Mouse (Mus musculus) MEL (cell line): ENCODE data around the gene Runx1. TPM values are rescaled to one million over a fixed set of nuclear protein-coding genes. Genes with fewer than 3 reads are reported as not detected.

Experiments used
- DNase-seq: peaks from one replicate; pipeline ENCODE4 v3.0.0; 2011; ENCODE audit warnings: low read depth, low spot score
- H3K27ac ChIP-seq: 2 replicates; pipeline ENCODE4 v1.5.1; 2012; ENCODE audit warnings: low read depth, mild to moderate bottlenecking, control low read depth, low read length, moderate library complexity; ENCODE audit not compliant: control insufficient read depth
- H3K27me3 ChIP-seq, 2 experiments: fragments of 150-350 bp in 1 of 2; sonication (generic) in 1 of 2; 2 replicates each; pipeline ENCODE4 v1.6.1; 2012; ENCODE audit warnings: low read length in 2 of 2, mild to moderate bottlenecking in 2 of 2, improper control_type of control experiment in 1 of 2, moderate library complexity in 1 of 2; ENCODE audit not compliant: insufficient read depth in 2 of 2, control insufficient read depth in 1 of 2
- H3K36me3 ChIP-seq, 2 experiments: 2 replicates each; pipeline ENCODE4 v1.6.1; 2012 to 2014; ENCODE audit warnings: low read length in 2 of 2, improper control_type of control experiment in 1 of 2, inconsistent platforms in 1 of 2, mild to moderate bottlenecking in 1 of 2; ENCODE audit not compliant: insufficient read depth in 2 of 2, control insufficient read depth in 1 of 2
- H3K4me1 ChIP-seq, 2 experiments: fragments of 150-350 bp in 1 of 2; sonication (generic) in 1 of 2; 2 replicates each; pipeline ENCODE4 v1.6.1; 2012; ENCODE audit warnings: low read length in 2 of 2, improper control_type of control experiment in 1 of 2, mild to moderate bottlenecking in 1 of 2; ENCODE audit not compliant: insufficient read depth in 2 of 2, control insufficient read depth in 1 of 2
- H3K4me3 ChIP-seq, 2 experiments: fragments of 150-350 bp in 1 of 2; sonication (generic) in 1 of 2; 2 replicates each; pipeline ENCODE4 v1.5.1; 2012; ENCODE audit warnings: low read depth in 2 of 2, low read length in 2 of 2, mild to moderate bottlenecking in 2 of 2, moderate library complexity in 2 of 2, control low read depth in 1 of 2, improper control_type of control experiment in 1 of 2; ENCODE audit not compliant: control insufficient read depth in 1 of 2, insufficient read depth in 1 of 2
- H3K79me2 ChIP-seq: 2 replicates; pipeline ENCODE4 v1.6.1; 2012; ENCODE audit warnings: mild to moderate bottlenecking, low read length, moderate library complexity; ENCODE audit not compliant: control insufficient read depth, poor library complexity, insufficient read depth
- H3K9ac ChIP-seq: 2 replicates; pipeline ENCODE4 v1.6.1; 2012; ENCODE audit warnings: low read depth, mild to moderate bottlenecking, control low read depth, low read length, moderate library complexity; ENCODE audit not compliant: control insufficient read depth, poor library complexity, severe bottlenecking
- H3K9me3 ChIP-seq: fragments of 150-350 bp; sonication (generic); replicated peaks from 2 replicates; pipeline ENCODE4 v1.6.1; 2012; ENCODE audit warnings: mild to moderate bottlenecking, low read length, improper control_type of control experiment, moderate library complexity; ENCODE audit not compliant: insufficient read depth
- BHLHE40 ChIP-seq: IDR thresholded peaks from 2 replicates; pipeline ENCODE4 v1.6.1; 2012; ENCODE audit warnings: low read depth, mild to moderate bottlenecking, inconsistent platforms, low read length, improper control_type of control experiment, borderline replicate concordance
- CHD1 ChIP-seq: IDR thresholded peaks from 2 replicates; pipeline ENCODE4 v1.6.1; 2012; ENCODE audit warnings: low read depth, mild to moderate bottlenecking, inconsistent platforms, low read length, improper control_type of control experiment
- EP300 ChIP-seq, 2 experiments: IDR thresholded peaks; 2 replicates each; pipeline ENCODE4 v1.6.1; 2011; ENCODE audit warnings: improper control_type of control experiment in 2 of 2, low read length in 2 of 2, low read depth in 1 of 2, mild to moderate bottlenecking in 1 of 2
- ETS1 ChIP-seq: IDR thresholded peaks from 2 replicates; pipeline ENCODE4 v1.6.1; 2012; ENCODE audit warnings: low read depth, mild to moderate bottlenecking, inconsistent platforms, low read length, improper control_type of control experiment, moderate library complexity
- HCFC1 ChIP-seq: IDR thresholded peaks from 2 replicates; pipeline ENCODE4 v1.6.1; 2012; ENCODE audit warnings: low read depth, mild to moderate bottlenecking, inconsistent platforms, low read length, improper control_type of control experiment, moderate library complexity
- MEF2A ChIP-seq: IDR thresholded peaks from 2 replicates; pipeline ENCODE4 v1.6.1; 2014; ENCODE audit warnings: low read depth, mild to moderate bottlenecking, inconsistent platforms, low read length, improper control_type of control experiment; ENCODE audit not compliant: poor library complexity, insufficient replicate concordance, severe bottlenecking; ENCODE audit errors: extremely low read depth
- NELFE ChIP-seq: IDR thresholded peaks from 2 replicates; pipeline ENCODE4 v1.6.1; 2011; ENCODE audit warnings: low read depth, low read length, improper control_type of control experiment
- NRF1 ChIP-seq: IDR thresholded peaks from 2 replicates; pipeline ENCODE4 v1.6.1; 2014; ENCODE audit warnings: low read depth, mild to moderate bottlenecking, inconsistent platforms, low read length, improper control_type of control experiment, moderate library complexity; ENCODE audit not compliant: poor library complexity, insufficient read depth, severe bottlenecking
- POLR2A ChIP-seq, 2 experiments: IDR thresholded peaks; 2 replicates each; pipeline ENCODE4 v1.6.1; 2011 to 2012; ENCODE audit warnings: low read length in 2 of 2, mild to moderate bottlenecking in 2 of 2, control low read depth in 1 of 2, improper control_type of control experiment in 1 of 2, low read depth in 1 of 2, moderate library complexity in 1 of 2; ENCODE audit not compliant: control insufficient read depth in 1 of 2, insufficient read depth in 1 of 2, poor library complexity in 1 of 2
- RAD21 ChIP-seq: IDR thresholded peaks from 2 replicates; pipeline ENCODE4 v1.6.1; 2011; ENCODE audit warnings: mild to moderate bottlenecking, low read depth, low read length, improper control_type of control experiment
- RCOR1 ChIP-seq: IDR thresholded peaks from 2 replicates; pipeline ENCODE4 v1.6.1; 2012; ENCODE audit warnings: low read depth, mild to moderate bottlenecking, inconsistent platforms, low read length, improper control_type of control experiment
- SMC3 ChIP-seq: IDR thresholded peaks from 2 replicates; pipeline ENCODE4 v1.6.1; 2011; ENCODE audit warnings: low read depth, low read length, improper control_type of control experiment
- TAL1 ChIP-seq: IDR thresholded peaks from 2 replicates; pipeline ENCODE4 v1.6.1; 2012; ENCODE audit warnings: mild to moderate bottlenecking, inconsistent platforms, low read length, moderate library complexity, mixed read lengths
- TBP ChIP-seq: IDR thresholded peaks from 2 replicates; pipeline ENCODE4 v1.8.0; 2011; ENCODE audit warnings: low read depth, low read length, improper control_type of control experiment
- TCF12 ChIP-seq: IDR thresholded peaks from 2 replicates; pipeline ENCODE4 v1.6.1; 2014; ENCODE audit warnings: low read depth, mild to moderate bottlenecking, inconsistent platforms, low read length, improper control_type of control experiment, moderate library complexity
- UBTF ChIP-seq: IDR thresholded peaks from 2 replicates; pipeline ENCODE4 v1.6.1; 2012; ENCODE audit warnings: low read depth, mild to moderate bottlenecking, inconsistent platforms, low read length, improper control_type of control experiment, moderate library complexity, borderline replicate concordance; ENCODE audit not compliant: insufficient read depth
- USF1 ChIP-seq: IDR thresholded peaks from 2 replicates; pipeline ENCODE4 v1.6.1; 2014; ENCODE audit warnings: low read depth, mild to moderate bottlenecking, inconsistent platforms, low read length, improper control_type of control experiment, moderate library complexity
- ZC3H11A ChIP-seq: IDR thresholded peaks from 2 replicates; pipeline ENCODE4 v1.6.1; 2012; ENCODE audit warnings: low read depth, mild to moderate bottlenecking, inconsistent platforms, low read length, improper control_type of control experiment
- ZKSCAN1 ChIP-seq: IDR thresholded peaks from 2 replicates; pipeline ENCODE4 v1.6.1; 2012; ENCODE audit warnings: low read depth, mild to moderate bottlenecking, inconsistent platforms, low read length, improper control_type of control experiment, moderate library complexity
- polyA plus RNA-seq, 2 experiments: library from polyadenylated mRNA; stranded (reverse) in 1 of 2; unstranded in 1 of 2; fragments of >175 nt in 1 of 2; fragments of >200 nt in 1 of 2; gene quantifications; 2 replicates each; pipeline versions ENCODE4 v1.2.1 to v1.2.4; 2012; ENCODE audit warnings: low replicate concordance in 2 of 2, low read depth in 1 of 2; ENCODE audit not compliant: insufficient read length in 2 of 2, insufficient read depth in 1 of 2, missing spikeins in 1 of 2
- total RNA-seq: library from RNA; depleted of rRNA; stranded (reverse); fragments of 300-350 nt; gene quantifications from 2 replicates; pipeline ENCODE4 v1.2.3, GENCODE M21; 2012

Gene Runx1
- total and polyA plus RNA-seq, 3 experiments = 14.3 to 23.5 TPM; not detected in 1

DNA sequence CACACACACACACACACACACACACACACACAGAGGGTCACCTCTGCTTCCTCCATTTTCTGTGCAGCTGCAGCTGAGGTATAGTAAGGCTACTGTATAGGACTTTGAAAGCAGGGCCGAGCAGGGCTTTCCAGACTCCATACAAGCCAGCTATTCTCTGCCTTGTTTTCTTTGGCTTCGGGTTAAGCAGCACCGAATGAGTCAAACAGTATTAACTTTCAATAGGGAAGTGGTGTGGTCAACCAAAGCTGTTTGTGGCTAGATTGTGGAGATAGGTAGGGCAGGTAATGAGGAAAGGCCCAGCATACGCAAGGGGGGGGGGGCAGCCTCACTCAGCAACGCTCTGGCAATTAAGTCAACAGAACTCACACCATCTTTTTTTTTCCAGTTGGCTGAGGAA is 172.1 kb downstream of the Runx1 start (continued):
- TF ChIP-seq ETS1 (peak; percentile 24; the same call in 1 of the 2 replicates), EP300 (IDR thresholded peaks at IDR 0.05; ENCODE audit: low read depth in 1 of 2, low read length in 2 of 2) (peak; percentile 18 to 34; a peak in 1 of 4 replicates), RAD21 (no peak)

DNA sequence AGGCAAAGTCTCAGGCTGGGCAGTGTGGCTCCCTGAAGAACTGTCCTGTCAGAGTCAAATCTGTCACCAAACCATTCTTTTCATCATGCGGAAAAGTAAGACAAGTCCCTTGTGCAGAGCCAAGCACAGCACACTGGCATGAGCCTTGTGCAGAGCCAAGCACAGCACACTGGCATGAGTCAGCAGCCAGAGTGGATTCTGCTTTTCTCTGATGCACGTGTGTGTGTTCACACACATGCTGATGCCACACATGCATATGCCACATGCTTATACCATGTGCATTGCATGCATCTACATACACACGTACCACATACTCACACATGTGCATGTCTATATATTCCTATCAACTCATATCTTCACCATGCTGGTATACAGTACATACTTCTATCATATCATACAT is 174.7 kb downstream of the Runx1 start:
- Histone ChIP-seq H3K9me3 (no peaks in the 10 kb centered on the region), H3K27ac (no peak overlapping the region), H3K36me3 (peaks cover 4 to 31% of the 10 kb centered on the region in 2 experiments), H3K27me3 (no peaks in the 10 kb centered on the region), H3K4me3 (no peak overlapping the region), H3K79me2 (no peaks in the 10 kb centered on the region), H3K4me1 (peaks cover 0 to 11% of the 10 kb centered on the region in 2 experiments; a peak in 2 of 4 replicates), H3K9ac (no peak overlapping the region)
- no peak for DNase-seq
- TF ChIP-seq SMC3 = no peak

DNA sequence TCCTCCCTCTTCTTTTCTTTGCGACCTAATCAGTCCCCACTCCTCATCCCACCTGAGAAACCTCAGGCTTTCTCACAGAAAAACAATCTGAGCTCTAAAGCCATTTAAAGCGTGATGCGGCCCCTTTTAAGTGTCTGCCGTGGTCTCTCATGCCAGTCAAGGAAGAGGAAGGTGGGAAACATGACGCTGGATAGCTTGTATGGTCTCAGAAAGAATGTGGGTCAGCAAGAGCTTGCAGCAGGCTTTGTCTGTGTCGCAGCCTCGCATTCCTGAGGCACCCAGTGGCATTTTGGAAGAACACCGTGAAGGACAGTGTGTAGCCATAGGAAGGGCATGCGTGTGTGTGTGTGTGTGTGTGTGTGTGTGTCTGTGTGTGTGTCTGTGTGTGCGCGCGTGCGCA is 179.8 kb downstream of the Runx1 start:
- Histone ChIP-seq H3K36me3 (peaks cover 2 to 41% of the 10 kb centered on the region in 2 experiments; a peak in 3 of 4 replicates), H3K9ac (no peak overlapping the region), H3K4me3 (no peak overlapping the region), H3K27ac (no peak overlapping the region), H3K9me3 (no peaks in the 10 kb centered on the region), H3K4me1 (peaks cover 0 to 3% of the 10 kb centered on the region in 2 experiments; a peak in 1 of 4 replicates), H3K27me3 (no peaks in the 10 kb centered on the region), H3K79me2 (no peaks in the 10 kb centered on the region)
- TF ChIP-seq TCF12 = no peak
- TF ChIP-seq TBP = no peak
- TF ChIP-seq RCOR1 = no peak
- no peak for TF ChIP-seq TAL1
- TF ChIP-seq ZC3H11A = no peak
- no peak for DNase-seq

DNA sequence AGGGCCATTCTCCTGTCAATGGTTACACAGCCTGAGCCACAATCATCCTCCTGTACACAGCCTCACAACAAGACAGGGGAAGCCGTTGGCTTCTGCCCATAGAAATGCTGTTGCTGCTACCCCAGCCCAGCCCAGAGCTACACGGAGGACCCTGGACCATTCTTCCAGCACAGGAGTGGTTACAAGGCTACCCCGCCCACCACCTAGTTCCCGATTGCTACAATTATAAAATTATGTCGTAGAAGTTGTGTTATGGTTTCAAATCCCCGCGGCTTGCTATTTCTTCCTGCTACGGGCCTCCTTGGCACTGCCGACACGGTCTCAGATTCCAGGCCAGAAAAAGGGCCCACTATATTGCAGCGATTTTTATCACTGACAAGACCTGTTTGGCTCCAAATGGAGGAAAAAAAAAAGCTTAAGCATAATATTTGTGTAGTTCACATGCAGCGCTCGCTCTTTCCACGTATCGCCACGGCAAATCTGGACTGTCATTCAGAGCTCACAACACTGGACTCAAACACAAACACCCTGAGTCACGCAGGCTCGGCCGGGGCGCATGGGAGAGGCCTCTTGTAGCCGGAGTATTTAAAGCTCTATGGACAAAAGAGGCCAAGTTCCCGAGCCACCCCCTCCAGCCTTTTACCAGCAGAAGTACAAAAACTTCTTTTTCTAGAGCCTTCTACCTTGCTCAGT is 180.4 kb downstream of the Runx1 start:
- no peaks in the 10 kb centered on the region for H3K9me3 ChIP-seq
- no peak for DNase-seq

More for the DNA sequence above, 180.4 kb downstream of the Runx1 start:
- TF ChIP-seq USF1 (no peak), NELFE (no peak), HCFC1 (no peak), BHLHE40 (no peak), CHD1 (no peak), ZKSCAN1 (no peak), RCOR1 (no peak), UBTF (no peak), NRF1 (no peak), POLR2A (IDR thresholded peaks at IDR 0.05; ENCODE audit: control insufficient read depth in 1 of 2, insufficient read depth in 1 of 2, low read depth in 1 of 2, low read length in 2 of 2, poor library complexity in 1 of 2) (no peak), MEF2A (no peak)
- Histone ChIP-seq H3K4me3 (no peak overlapping the region), H3K36me3 (peaks cover 2 to 41% of the 10 kb centered on the region in 2 experiments; a peak in 3 of 4 replicates), H3K79me2 (no peaks in the 10 kb centered on the region), H3K4me1 (peaks cover 2 to 4% of the 10 kb centered on the region in 2 experiments; a peak in 2 of 4 replicates), H3K27me3 (no peaks in the 10 kb centered on the region), H3K27ac (no peak overlapping the region), H3K9ac (no peak overlapping the region)
